Mouse (Mus musculus): ENCODE results near the gene Ikbip. TPM values are rescaled to one million over a fixed set of nuclear protein-coding genes. Genes with fewer than 3 reads are reported as not detected.

Ikbip gene
- total and polyA plus RNA-seq, 3 experiments = 9.9 to 12.3 TPM; not detected in 1

GRCm38 (mm10) chr10:91126618-91127355, 44.0 kb downstream of the Ikbip start:
- Histone ChIP-seq H3K4me3 (ENCODE audit: control insufficient read depth in 1 of 2, insufficient read depth in 1 of 2, low read depth in 2 of 2, low read length in 2 of 2) (no peak overlapping the region), H3K27ac (ENCODE audit: control insufficient read depth, low read depth, low read length) (no peak overlapping the region), H3K36me3 (ENCODE audit: control insufficient read depth in 1 of 2, insufficient read depth in 2 of 2, low read length in 2 of 2) (peaks cover 3 to 16% of the 10 kb centered on the region in 2 experiments), H3K4me1 (ENCODE audit: control insufficient read depth in 1 of 2, insufficient read depth in 2 of 2, low read length in 2 of 2) (peaks cover 5 to 12% of the 10 kb centered on the region in 2 experiments), H3K79me2 (ENCODE audit: control insufficient read depth, insufficient read depth, low read length, poor library complexity) (peaks cover 18% of the 10 kb centered on the region), H3K9ac (ENCODE audit: control insufficient read depth, low read depth, low read length, poor library complexity, severe bottlenecking) (no peak overlapping the region; the same call in 1 of the 2 replicates), H3K27me3 (ENCODE audit: control insufficient read depth in 1 of 2, insufficient read depth in 2 of 2, low read length in 2 of 2) (no peaks in the 10 kb centered on the region), H3K9me3 (replicated peaks; ENCODE audit: insufficient read depth, low read length) (no peaks in the 10 kb centered on the region)
- TF ChIP-seq POLR2AphosphoS2 (IDR thresholded peaks at IDR 0.05; ENCODE audit: low read length) (no peak), POLR2AphosphoS5 (IDR thresholded peaks at IDR 0.05; ENCODE audit: borderline replicate concordance, low read depth, low read length) (no peak), ZMIZ1 (IDR thresholded peaks at IDR 0.05; ENCODE audit: low read depth, low read length) (no peak)
- DNase-seq (ENCODE audit: low read depth, low spot score) = no peak

- peak; percentile 55 for DNase-seq (ENCODE audit: low read depth, low spot score)
- no peak overlapping the region for H3K4me3 ChIP-seq (ENCODE audit: control insufficient read depth in 1 of 2, insufficient read depth in 1 of 2, low read depth in 2 of 2, low read length in 2 of 2)
- H3K9ac ChIP-seq (ENCODE audit: control insufficient read depth, low read depth, low read length, poor library complexity, severe bottlenecking) = no peak overlapping the region
- H3K79me2 ChIP-seq (ENCODE audit: control insufficient read depth, insufficient read depth, low read length, poor library complexity) = peaks cover 14% of the 10 kb centered on the region
- peaks cover 4 to 10% of the 10 kb centered on the region in 2 experiments; a peak in 3 of 4 replicates for H3K4me1 ChIP-seq (ENCODE audit: control insufficient read depth in 1 of 2, insufficient read depth in 2 of 2, low read length in 2 of 2)
- no peak overlapping the region for H3K27ac ChIP-seq (ENCODE audit: control insufficient read depth, low read depth, low read length)
- H3K9me3 ChIP-seq (replicated peaks; ENCODE audit: insufficient read depth, low read length) = no peaks in the 10 kb centered on the region
- TF ChIP-seq MAFK (IDR thresholded peaks at IDR 0.05; ENCODE audit: borderline replicate concordance, low read depth, low read length) = no peak
- TF ChIP-seq POLR2A (IDR thresholded peaks at IDR 0.05; ENCODE audit: control insufficient read depth in 1 of 2, insufficient read depth in 1 of 2, low read depth in 1 of 2, low read length in 2 of 2, poor library complexity in 1 of 2) = no peak
- TF ChIP-seq GABPA (IDR thresholded peaks at IDR 0.05; ENCODE audit: low read depth, low read length) = no peak
- no peak for TF ChIP-seq POLR2AphosphoS2 (IDR thresholded peaks at IDR 0.05; ENCODE audit: low read length)
- TF ChIP-seq ZC3H11A (IDR thresholded peaks at IDR 0.05; ENCODE audit: low read depth, low read length) = no peak
- TF ChIP-seq TAL1 (IDR thresholded peaks at IDR 0.05; ENCODE audit: low read length) = no peak
- no peak for TF ChIP-seq ELF1 (IDR thresholded peaks at IDR 0.05; ENCODE audit: low read depth, low read length)
- 0 out of 2 replicates have a peak, but pooled peaks have one; percentile 28 for TF ChIP-seq HCFC1 (IDR thresholded peaks at IDR 0.05; ENCODE audit: low read depth, low read length)
- TF ChIP-seq MYC (IDR thresholded peaks at IDR 0.05; ENCODE audit: low read depth, low read length) = no peak
- TF ChIP-seq GATA1 (IDR thresholded peaks at IDR 0.05; ENCODE audit: low read depth, low read length) = peak; percentile 52
- peak; percentile 91 for TF ChIP-seq ETS1 (IDR thresholded peaks at IDR 0.05; ENCODE audit: low read depth, low read length)
- no peak for TF ChIP-seq CHD1 (IDR thresholded peaks at IDR 0.05; ENCODE audit: low read depth, low read length)
- 0 out of 2 replicates have a peak, but pooled peaks have one; percentile 25 for TF ChIP-seq SIN3A (IDR thresholded peaks at IDR 0.05; ENCODE audit: low read length)
- TF ChIP-seq MXI1 (IDR thresholded peaks at IDR 0.05; ENCODE audit: low read depth, low read length) = no peak
- TF ChIP-seq NRF1 (IDR thresholded peaks at IDR 0.05; ENCODE audit: insufficient read depth, low read depth, low read length, poor library complexity, severe bottlenecking) = no peak
- peak; percentile 53; the same call in 1 of the 2 replicates for TF ChIP-seq ZNF384 (IDR thresholded peaks at IDR 0.05; ENCODE audit: low read depth, low read length)
- peak; percentile 9; the same call in 1 of the 2 replicates for TF ChIP-seq BHLHE40 (IDR thresholded peaks at IDR 0.05; ENCODE audit: borderline replicate concordance, low read depth, low read length)
- TF ChIP-seq UBTF (IDR thresholded peaks at IDR 0.05; ENCODE audit: borderline replicate concordance, insufficient read depth, low read depth, low read length) = no peak
- TF ChIP-seq MYB (IDR thresholded peaks at IDR 0.05; ENCODE audit: low read depth, low read length) = no peak
- no peak for TF ChIP-seq JUND (IDR thresholded peaks at IDR 0.05; ENCODE audit: low read depth, low read length)
- no peaks in the 10 kb centered on the region for H3K27me3 ChIP-seq (ENCODE audit: control insufficient read depth in 1 of 2, insufficient read depth in 2 of 2, low read length in 2 of 2)
- peaks cover 0 to 11% of the 10 kb centered on the region in 2 experiments; a peak in 2 of 4 replicates for H3K36me3 ChIP-seq (ENCODE audit: control insufficient read depth in 1 of 2, insufficient read depth in 2 of 2, low read length in 2 of 2)
Measured at GRCm38 (mm10) chr10:91127395-91127794, 44.7 kb downstream of the Ikbip start.
